Mouse (Mus musculus): ENCODE data around the gene Trpm6.

Gene Trpm6

DNA sequence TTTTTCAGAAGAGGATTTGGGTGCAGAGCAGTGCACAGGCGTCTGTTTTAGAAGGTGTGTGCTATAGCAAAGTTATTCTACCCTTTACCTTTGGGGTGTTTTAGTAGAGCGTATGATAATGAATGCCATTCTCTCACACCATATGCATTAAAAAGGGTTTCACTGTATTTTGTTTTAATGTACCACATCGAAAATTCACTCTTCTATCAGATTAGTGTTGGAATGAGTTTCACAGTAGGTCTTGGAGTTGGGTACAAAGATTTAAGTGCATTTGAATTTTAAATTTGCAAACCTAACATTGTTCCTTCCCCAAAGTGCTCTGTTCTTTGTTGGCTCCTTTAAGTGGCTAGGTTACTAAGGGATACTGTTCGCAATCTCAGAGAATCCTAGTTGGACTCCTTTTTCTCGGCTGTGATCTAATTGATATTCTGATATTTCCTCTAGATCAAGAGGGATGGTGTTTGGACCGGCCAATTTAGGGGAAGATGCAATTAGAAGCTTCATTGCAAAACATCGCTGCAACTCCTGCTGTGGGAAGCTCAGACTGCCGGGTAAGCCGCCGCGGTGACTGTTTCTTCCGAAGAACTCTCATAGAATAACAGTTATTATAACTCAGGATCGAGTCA lies 138.8 kb downstream of the Trpm6 start:
- DNase-seq (ENCODE audit: low read depth in 2 of 2, low spot score in 2 of 2): no peak

DNA sequence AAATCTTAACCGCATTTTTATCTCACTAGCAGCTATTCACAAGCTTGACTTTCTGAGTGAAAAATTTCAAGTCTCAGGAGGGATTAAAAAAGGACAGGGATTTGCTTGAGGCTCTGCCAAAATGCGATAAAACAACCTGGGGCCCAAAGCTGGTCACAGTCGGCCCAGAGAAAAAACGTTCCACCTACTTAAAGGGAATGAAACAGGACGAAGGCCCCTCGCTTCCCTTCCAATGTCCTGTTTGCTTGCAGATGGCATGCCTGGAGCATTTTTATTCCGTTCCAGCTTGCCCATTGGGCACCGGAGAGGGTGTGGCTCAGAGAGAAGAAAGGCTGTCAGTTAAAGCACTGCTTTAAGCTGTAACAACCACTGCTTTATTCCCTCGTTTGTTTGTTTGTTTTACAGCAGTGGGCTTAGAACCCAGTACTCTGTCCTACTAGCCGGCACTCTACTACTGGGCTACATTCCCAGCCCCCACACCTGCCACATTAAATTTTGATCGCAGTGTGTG lies 139.4 kb downstream of the Trpm6 start:
- DNase-seq (ENCODE audit: low read depth in 2 of 2, low spot score in 2 of 2): no peak

- no peak for DNase-seq (ENCODE audit: low read depth in 2 of 2, low spot score in 2 of 2)
Measured at GRCm38 (mm10) chr19:18889632-18890031, 139.8 kb downstream of the Trpm6 start.

DNA sequence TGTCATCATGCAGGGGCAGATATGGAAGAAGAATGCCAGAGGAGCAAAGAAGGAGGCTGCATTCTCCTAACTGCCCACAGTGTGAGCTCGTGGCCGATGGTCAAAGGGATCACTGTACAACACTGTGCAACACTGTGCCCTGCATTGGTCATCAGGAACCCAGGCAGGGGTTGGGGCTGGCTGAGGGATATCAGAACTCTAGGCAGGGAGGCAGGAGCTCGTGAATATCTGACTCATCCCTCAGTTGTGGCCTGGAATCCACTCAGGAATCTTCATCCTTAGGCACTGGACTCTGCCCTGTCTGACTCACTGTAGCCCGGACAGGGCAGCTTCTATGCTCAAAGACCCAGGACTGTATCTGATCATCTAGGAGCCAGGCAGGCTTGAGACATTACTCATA lies 140.4 kb downstream of the Trpm6 start:
- no peak for DNase-seq (ENCODE audit: low read depth in 2 of 2, low spot score in 2 of 2)

GRCm38 (mm10) chr19:18898238-18898637 lies 148.5 kb downstream of the Trpm6 start:
- no peak for DNase-seq (ENCODE audit: low read depth in 2 of 2, low spot score in 2 of 2)

- DNase-seq (ENCODE audit: low read depth in 2 of 2, low spot score in 2 of 2): no peak
Measured at GRCm38 (mm10) chr19:18902041-18902693, 152.4 kb downstream of the Trpm6 start.

DNA sequence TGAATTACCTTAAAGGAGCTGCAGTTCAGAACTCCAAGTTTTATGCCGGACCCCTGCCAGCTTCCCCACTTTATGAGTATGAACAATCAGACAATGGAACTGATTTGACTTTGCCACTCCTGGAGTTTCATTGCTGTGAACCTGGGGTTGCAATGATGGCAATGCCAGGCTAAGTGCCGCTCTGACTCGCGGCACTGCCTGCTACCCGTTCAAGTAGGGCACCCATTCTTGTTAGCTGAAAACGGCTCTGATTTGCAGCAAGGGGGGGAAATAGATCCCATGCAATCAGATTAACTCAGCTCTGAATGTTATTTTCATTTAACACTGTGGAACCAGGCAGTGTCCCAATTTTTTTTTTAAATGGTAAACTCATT lies 152.9 kb downstream of the Trpm6 start:
- no peak for DNase-seq (ENCODE audit: low read depth in 2 of 2, low spot score in 2 of 2)

DNA sequence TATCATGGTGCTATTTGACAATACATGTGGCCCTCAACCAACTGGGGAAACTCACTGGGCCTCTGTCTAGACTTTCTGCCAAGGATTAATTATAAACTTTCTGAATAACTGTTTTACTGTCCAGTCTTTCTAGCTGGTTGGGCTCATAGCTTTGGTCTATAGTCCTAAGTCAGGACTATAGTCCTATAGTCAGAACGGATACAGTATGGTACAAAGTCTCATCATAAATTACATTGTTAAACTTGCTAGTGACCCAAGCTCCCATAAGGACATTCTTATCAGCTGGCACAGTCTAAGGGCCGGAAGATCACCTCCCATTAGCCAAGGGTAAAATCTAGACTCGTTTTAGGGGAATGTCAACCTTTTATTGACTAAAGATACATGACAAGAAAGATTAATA lies 155.7 kb downstream of the Trpm6 start:
- no peak for DNase-seq (ENCODE audit: low read depth in 2 of 2, low spot score in 2 of 2)

DNA sequence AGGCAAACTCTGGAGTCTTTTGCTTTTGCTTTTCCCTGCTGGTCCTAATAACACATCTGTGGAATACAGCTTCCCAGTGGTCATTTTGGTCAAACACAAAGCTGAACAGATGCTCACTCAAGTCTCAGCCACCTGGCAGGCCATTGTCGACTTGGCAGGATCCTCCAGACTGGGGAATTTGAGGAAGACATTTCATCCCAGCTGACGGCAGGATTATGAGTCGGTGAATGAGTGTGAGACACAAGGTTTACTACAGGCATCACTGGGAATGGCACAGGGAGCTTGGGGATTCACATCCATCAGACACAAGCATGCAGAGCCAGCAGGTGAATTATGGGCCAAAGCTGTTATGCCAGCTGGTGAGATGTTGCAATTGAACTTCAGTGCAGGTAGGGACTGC lies 159.9 kb downstream of the Trpm6 start:
- DNase-seq (ENCODE audit: low read depth in 2 of 2, low spot score in 2 of 2): no peak

- DNase-seq (ENCODE audit: low read depth in 2 of 2, low spot score in 2 of 2): no peak
Measured at GRCm38 (mm10) chr19:18911755-18912340, 162.1 kb downstream of the Trpm6 start.

GRCm38 (mm10) chr19:18941391-18941790 lies 191.6 kb downstream of the Trpm6 start:
- DNase-seq (ENCODE audit: low read depth in 2 of 2, low spot score in 2 of 2): no peak
